Mouse (Mus musculus): Measurements from ENCODE around the gene Ephb4. TPM values are rescaled to one million over a fixed set of nuclear protein-coding genes. Genes with fewer than 3 reads are reported as not detected.

Ephb4 gene
- polyA plus RNA-seq, 1 experiment from 2014 or later = 6.8 TPM

DNA sequence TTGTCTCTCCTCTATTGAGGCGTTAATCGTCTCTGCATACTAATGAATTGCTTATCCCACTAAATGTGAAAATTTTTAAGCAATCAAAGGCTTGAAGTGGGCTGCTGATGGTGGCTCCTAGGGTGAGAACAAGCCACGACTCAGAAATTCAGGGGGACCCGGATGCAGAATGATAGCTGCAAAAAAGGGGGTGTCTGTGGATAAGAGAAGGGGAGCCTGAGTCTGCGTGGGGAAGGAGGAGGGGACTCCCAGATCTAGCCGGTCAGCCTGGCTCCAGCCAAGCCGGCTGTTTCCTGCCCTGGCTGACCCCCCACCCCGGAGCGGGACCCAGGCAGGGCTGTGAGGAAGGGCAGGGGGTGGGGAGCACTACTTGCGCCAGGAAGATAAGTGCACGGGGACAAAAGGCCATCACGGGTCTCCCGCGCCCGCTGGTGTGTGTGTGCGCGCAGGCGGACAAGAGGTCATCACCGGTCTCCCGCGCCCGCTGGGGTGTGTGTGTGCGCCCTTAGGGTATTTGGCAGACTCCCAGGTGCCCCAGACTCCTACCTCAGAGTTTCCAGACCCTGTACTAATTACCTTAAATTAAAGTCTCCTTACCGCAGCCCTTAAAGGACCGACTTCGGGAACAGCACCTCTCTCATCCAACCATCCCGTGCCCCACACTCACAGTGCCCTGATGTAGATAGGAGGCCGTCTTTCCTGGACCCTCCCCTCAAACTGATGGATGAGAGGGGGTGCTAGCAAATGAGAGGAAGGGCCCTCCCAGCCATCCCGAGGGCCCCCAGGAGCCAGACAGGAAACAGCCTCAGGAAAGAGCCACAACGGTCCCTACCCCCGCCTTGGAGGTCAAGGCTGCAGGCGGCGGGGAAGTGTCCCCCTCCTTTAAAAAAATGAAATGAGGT is 1.2 kb upstream of the Ephb4 start:
- peak overlapping the region; percentile 95 for H3K4me2 ChIP-seq
- peak overlapping the region; percentile 49 for H3K4me3 ChIP-seq
- H3K36me3 ChIP-seq (replicated peaks) = no peaks in the 10 kb centered on the region
- WGBS = under 1% methylated on average over 31 of the region's 33 CpGs
- peak overlapping the region; percentile 27; the same call in 1 of the 2 replicates for H3K9ac ChIP-seq
- peaks cover 16% of the 10 kb centered on the region; the same call in 1 of the 2 replicates for H3K27me3 ChIP-seq (replicated peaks)
- H3K4me1 ChIP-seq = peaks cover 38% of the 10 kb centered on the region
- no peaks in the 10 kb centered on the region for H3K9me3 ChIP-seq
- H3K27ac ChIP-seq = no peak overlapping the region
- no peak; the same call in 1 of the 2 replicates for ATAC-seq (replicated peaks)

DNA sequence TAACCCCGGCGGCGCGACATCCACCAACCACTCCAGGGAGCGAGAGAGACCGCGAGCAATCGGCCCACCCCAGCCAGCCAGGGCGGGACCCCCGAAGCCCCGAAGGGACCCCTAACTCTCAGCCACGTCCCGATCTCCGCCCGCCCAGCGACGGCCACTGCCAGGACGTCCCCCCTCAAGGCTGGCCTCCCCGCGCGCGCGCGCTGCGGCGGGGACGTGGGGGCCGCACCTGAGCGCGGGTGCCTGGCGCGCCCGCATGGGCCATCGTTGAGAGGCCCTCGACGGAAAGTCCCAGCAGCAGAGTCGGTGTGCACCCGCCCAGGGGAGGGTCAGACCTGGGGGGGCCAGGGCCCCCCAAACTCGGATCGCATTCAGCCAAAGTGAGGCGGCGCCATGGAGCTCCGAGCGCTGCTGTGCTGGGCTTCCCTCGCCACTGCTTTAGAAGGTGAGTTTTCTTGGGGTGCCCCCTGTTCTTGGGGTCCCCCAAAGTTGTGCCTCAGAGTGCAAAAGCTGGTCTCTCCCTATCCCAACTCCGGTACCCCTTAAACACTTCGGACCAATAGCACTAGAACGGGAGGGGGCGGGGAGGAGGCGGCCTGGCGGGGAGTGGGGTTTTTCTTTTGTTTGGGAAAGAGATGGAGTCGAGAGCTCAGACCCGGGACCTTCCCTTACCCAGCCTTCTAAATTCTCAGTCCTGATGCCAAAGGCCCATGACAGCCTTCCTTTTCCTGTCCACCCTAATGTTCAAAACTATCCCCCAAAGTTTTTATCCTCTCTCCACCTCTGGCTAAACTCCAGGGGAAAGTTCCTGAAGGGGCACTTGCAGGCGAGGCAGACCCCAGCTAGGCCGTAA is 522 bp downstream of the Ephb4 start:
- peak; percentile 44 for ATAC-seq (replicated peaks)
- Histone ChIP-seq H3K9ac (peak overlapping the region; percentile 56), H3K36me3 (replicated peaks) (no peaks in the 10 kb centered on the region), H3K27me3 (replicated peaks) (peaks cover 16% of the 10 kb centered on the region; the same call in 1 of the 2 replicates), H3K4me3 (peak overlapping the region; percentile 49), H3K9me3 (no peaks in the 10 kb centered on the region), H3K27ac (peak overlapping the region; percentile 62), H3K4me2 (peak overlapping the region; percentile 95), H3K4me1 (peaks cover 38% of the 10 kb centered on the region)
- under 1% methylated on average over 55 of the region's 55 CpGs for WGBS

DNA sequence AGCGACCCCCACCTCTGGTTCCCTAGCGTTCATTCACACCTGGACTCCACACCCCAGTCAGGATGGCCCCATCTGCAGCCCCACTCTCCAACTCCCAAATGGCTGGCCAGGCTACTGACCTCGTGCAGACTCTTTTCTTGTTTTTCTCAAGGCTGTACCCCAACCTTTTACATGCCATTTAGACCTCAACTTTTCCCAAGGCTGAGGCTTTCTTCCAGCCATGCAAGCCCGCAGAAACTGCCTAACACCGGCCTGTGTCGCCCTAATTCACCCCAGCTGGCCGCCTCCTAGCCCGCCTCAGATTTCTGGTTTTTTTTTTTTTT is 1.1 kb downstream of the Ephb4 start:
- no peaks in the 10 kb centered on the region for H3K9me3 ChIP-seq
- peaks cover 16% of the 10 kb centered on the region; the same call in 1 of the 2 replicates for H3K27me3 ChIP-seq (replicated peaks)
- WGBS = 4% methylated on average over 8 of the region's 8 CpGs
- H3K27ac ChIP-seq = 0 out of 2 replicates have a peak overlapping the region, but pooled peaks have one; percentile 44
- H3K4me2 ChIP-seq = peak overlapping the region; percentile 95
- peaks cover 38% of the 10 kb centered on the region for H3K4me1 ChIP-seq
- 0 out of 2 replicates have a peak overlapping the region, but pooled peaks have one; percentile 8 for H3K9ac ChIP-seq
- no peaks in the 10 kb centered on the region for H3K36me3 ChIP-seq (replicated peaks)
- H3K4me3 ChIP-seq = peak overlapping the region; percentile 49
- no peak for ATAC-seq (replicated peaks)

DNA sequence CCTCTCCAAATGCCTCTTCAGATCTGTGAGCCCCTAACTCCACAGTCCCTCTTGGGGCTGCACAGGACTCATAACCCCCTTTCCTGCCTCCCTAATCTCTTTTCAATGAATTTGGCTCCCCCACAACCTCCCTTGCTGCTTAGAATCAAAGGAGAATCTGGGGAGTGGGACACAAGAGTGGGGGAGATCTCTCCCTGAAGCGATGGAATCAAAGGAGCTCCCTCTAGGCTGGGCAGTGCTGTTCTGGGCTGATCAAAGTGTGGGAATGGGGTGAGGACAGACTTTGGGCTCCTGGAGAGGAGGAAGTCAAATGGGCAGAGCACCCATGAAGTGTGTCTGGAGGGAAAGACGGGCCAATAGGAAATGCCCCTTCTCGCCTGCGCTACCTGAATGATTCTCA is 1.5 kb downstream of the Ephb4 start:
- 10% methylated on average over 4 of the region's 4 CpGs for WGBS
- Histone ChIP-seq H3K27me3 (replicated peaks) (peaks cover 16% of the 10 kb centered on the region; the same call in 1 of the 2 replicates), H3K9ac (0 out of 2 replicates have a peak overlapping the region, but pooled peaks have one; percentile 8), H3K36me3 (replicated peaks) (no peaks in the 10 kb centered on the region), H3K4me1 (peaks cover 38% of the 10 kb centered on the region), H3K4me2 (peak overlapping the region; percentile 95), H3K9me3 (no peaks in the 10 kb centered on the region), H3K27ac (0 out of 2 replicates have a peak overlapping the region, but pooled peaks have one; percentile 44), H3K4me3 (peak overlapping the region; percentile 49)
- ATAC-seq (replicated peaks) = no peak

DNA sequence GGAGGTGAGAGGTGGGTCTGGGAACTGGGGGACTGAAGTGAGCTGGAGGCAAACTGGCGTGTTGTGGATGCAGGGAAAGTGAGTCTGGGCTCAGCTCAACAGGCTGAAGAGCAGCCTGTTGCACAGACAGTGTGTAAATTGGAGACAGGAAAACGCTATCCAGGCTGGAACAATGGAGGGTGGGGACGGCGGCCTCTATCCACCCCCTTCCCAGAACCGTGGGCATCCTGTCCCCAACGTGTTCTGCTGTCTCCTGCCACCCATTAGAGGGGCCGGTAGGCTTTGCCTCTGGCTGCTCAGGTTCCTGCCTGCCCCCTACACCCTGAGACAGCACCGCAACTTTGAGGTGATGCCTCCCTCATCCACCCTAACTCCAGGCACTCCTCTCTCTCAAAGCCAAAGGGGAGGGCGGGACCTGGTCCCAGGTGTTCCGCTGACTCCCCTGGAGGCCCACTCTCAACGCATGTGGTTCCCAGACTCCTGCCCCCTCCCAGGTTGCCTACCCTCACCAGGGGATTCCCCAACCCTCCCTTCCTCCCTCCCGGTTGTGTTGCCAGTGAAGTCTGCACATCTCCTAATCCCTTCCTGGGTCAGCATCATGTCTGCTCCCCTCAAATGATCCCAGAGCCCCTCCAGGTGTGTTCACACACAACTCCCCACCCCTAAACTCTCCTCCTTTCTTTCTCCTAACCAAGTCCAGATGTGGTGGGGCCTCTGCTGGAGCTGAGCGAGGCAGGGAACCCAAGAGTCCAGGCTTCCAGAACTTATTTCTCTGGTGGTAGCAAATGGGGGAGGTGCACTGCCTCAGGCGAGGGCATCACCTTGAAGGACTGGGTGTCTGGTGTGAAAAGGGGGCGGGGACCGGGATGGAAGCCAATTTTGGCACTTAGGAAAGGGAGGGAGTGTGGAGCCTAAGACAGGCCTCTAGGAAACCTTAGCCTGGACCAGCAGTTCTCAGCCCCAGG is 2.4 kb downstream of the Ephb4 start:
- ATAC-seq (replicated peaks) = no peak
- peak overlapping the region; percentile 95 for H3K4me2 ChIP-seq
- H3K4me3 ChIP-seq = peak overlapping the region; percentile 49
- WGBS = 24% methylated on average over 16 of the region's 16 CpGs
- H3K4me1 ChIP-seq = peaks cover 38% of the 10 kb centered on the region
- H3K9ac ChIP-seq = no peak overlapping the region
- peaks cover 16% of the 10 kb centered on the region; the same call in 1 of the 2 replicates for H3K27me3 ChIP-seq (replicated peaks)
- H3K36me3 ChIP-seq (replicated peaks) = no peaks in the 10 kb centered on the region
- H3K9me3 ChIP-seq = no peaks in the 10 kb centered on the region
- no peak overlapping the region for H3K27ac ChIP-seq

DNA sequence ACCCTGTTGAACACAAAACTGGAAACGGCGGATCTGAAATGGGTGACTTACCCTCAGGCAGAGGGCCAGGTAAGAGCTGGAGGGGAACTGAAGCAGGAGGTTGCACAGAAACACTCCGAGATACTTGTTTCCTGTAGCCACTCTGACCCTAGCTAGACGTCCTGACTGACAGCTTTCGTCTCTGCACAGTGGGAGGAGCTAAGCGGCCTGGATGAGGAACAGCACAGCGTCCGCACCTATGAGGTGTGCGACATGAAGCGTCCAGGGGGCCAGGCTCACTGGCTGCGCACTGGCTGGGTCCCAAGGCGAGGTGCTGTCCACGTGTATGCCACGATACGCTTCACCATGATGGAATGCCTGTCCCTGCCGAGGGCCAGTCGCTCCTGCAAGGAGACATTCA is 4.2 kb downstream of the Ephb4 start:
- WGBS = 87% methylated on average over 17 of the region's 17 CpGs
- peaks cover 11% of the 10 kb centered on the region; the same call in 1 of the 2 replicates for H3K27me3 ChIP-seq (replicated peaks)
- ATAC-seq (replicated peaks) = no peak
- no peak overlapping the region for H3K4me3 ChIP-seq
- H3K4me2 ChIP-seq = no peak overlapping the region
- no peaks in the 10 kb centered on the region for H3K36me3 ChIP-seq (replicated peaks)
- peaks cover 28% of the 10 kb centered on the region for H3K4me1 ChIP-seq
- no peak overlapping the region for H3K9ac ChIP-seq
- no peaks in the 10 kb centered on the region for H3K9me3 ChIP-seq
- H3K27ac ChIP-seq = no peak overlapping the region

DNA sequence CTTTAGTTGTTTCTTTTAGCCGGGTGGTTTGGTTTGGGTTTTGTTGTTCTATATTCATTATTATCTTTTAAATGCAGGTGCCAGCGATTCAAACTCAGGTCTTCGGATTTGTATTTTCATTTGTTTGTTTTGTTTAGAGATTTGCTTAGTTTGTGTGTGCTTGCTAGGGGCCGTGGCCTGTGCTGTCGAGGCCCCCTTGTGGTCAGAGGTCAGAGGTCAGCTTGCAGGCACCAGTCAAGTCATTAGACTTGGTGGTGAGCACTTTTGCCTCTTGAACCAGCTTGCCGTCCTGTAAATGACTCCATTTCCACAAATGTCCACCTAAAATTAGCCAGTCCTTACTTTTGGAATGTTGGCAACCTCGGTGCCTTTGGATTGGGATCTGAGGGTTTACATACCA is 8.5 kb downstream of the Ephb4 start:
- Histone ChIP-seq H3K9me3 (no peaks in the 10 kb centered on the region), H3K4me2 (no peak overlapping the region), H3K36me3 (replicated peaks) (no peaks in the 10 kb centered on the region), H3K4me1 (no peaks in the 10 kb centered on the region), H3K27me3 (replicated peaks) (no peaks in the 10 kb centered on the region), H3K9ac (no peak overlapping the region), H3K4me3 (no peak overlapping the region), H3K27ac (no peak overlapping the region)
- ATAC-seq (replicated peaks) = no peak
- 45% methylated on average over 7 of the region's 7 CpGs for WGBS

DNA sequence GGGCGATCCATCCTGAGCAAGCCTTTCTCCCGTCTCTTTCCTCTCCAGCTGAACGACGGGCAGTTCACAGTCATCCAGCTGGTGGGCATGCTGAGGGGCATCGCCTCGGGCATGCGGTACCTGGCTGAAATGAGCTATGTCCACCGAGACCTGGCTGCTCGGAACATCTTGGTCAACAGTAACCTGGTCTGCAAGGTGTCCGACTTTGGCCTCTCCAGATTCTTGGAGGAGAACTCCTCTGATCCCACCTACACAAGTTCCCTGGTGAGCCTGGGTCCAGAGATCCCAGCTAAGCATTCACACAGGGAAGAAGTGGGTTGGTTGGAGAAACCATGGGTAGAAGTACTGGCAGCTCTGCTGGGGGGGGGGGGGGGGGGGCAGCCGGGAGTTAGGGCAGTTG is 19.8 kb downstream of the Ephb4 start:
- WGBS = 92% methylated on average over 11 of the region's 11 CpGs
- Histone ChIP-seq H3K9me3 (no peaks in the 10 kb centered on the region), H3K4me2 (no peak overlapping the region), H3K27me3 (replicated peaks) (no peaks in the 10 kb centered on the region), H3K4me1 (no peaks in the 10 kb centered on the region), H3K4me3 (no peak overlapping the region), H3K27ac (no peak overlapping the region), H3K36me3 (replicated peaks) (no peaks in the 10 kb centered on the region), H3K9ac (no peak overlapping the region)
- no peak for ATAC-seq (replicated peaks)

DNA sequence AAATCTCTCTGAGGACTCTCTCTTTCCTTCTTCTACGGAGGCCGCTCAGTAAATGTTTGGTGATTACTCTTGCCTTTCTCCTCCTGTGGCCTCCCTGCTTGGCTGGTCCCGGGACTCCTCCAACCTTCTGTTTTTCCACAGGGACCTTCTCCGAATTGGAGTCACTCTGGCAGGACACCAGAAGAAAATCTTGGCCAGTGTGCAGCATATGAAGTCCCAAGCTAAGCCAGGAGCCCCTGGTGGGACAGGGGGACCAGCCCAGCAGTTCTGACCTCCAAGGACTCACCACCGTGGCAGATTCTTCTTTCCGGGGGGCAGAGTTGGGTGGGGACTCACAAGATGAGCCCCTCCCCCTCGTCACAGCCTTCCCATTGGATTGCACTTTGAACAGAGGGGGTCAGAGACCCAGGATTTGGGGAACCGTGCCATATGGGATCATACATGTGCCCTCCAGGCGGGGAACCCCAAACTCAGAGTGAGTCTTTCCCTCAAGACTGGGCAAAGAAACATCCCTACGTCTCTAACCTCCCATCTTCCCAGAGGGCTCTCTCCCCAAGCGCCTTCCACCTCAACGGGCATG is 23.6 kb downstream of the Ephb4 start:
- no peaks in the 10 kb centered on the region for H3K36me3 ChIP-seq (replicated peaks)
- ATAC-seq (replicated peaks) = no peak
- 88% methylated on average over 12 of the region's 12 CpGs for WGBS
- H3K4me3 ChIP-seq = no peak overlapping the region
- H3K4me2 ChIP-seq = no peak overlapping the region
- H3K9ac ChIP-seq = no peak overlapping the region
- no peaks in the 10 kb centered on the region for H3K27me3 ChIP-seq (replicated peaks)
- 0 out of 2 replicates have a peak, but pooled peaks cover 6% of the 10 kb centered on the region for H3K4me1 ChIP-seq
- H3K27ac ChIP-seq = no peak overlapping the region
- no peaks in the 10 kb centered on the region for H3K9me3 ChIP-seq

DNA sequence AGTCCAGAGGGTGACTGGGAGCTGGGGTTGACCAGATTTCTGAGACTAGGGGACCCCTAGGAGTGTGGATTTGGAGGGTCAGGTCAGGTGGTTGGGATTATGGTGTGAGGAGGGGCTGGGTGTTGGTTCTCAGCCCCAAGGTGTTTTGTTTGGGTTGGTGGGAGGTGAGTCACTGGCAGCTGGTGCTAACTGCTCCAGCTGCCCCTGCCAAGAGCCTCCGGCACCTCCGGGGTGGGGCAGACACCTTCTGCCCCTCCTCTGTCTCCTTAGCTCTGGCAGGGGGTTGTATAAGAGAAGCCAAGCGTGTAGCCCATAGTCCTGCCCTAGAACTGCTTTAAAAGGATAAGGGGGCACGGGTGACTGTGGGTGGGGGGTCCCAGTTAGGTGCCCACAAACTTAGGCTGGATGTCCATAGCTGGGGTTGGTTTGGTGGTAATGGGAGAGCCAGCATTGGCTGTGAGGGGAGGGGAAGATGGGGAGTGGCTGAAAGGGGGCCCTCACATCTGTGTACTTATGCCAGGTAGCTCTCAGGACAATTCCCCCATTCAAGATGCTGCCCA is 24.7 kb downstream of the Ephb4 start:
- no peaks in the 10 kb centered on the region for H3K36me3 ChIP-seq (replicated peaks)

DNA sequence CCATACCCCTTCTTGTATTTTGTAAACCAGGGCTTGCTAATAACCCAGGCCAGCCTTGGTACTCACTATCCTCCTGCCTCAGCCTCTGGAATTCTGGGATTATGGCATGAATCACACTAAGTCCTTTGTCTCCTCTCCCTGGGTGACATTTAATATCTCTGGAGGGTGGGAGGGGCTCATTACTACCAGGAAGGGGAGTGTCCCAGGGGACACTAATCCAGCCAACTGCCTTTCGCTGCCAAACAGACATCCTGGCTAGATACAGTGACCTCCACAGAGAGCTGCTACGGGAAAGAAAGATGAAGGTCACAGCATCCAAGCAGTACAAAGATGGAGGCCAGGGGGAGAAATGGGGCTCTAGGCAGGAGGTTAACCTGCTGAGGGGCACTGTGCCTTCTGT is 25.7 kb downstream of the Ephb4 start:
- no peak overlapping the region for H3K4me2 ChIP-seq

More for the DNA sequence above, 24.7 kb downstream of the Ephb4 start:
- no peaks in the 10 kb centered on the region for H3K9me3 ChIP-seq
- H3K4me1 ChIP-seq = 0 out of 2 replicates have a peak, but pooled peaks cover 6% of the 10 kb centered on the region
- no peak overlapping the region for H3K27ac ChIP-seq
- H3K9ac ChIP-seq = no peak overlapping the region
- WGBS = 93% methylated on average over 4 of the region's 4 CpGs
- H3K27me3 ChIP-seq (replicated peaks) = no peaks in the 10 kb centered on the region
- H3K4me3 ChIP-seq = no peak overlapping the region
- H3K4me2 ChIP-seq = no peak overlapping the region
- no peak for ATAC-seq (replicated peaks)

More for the DNA sequence above, 25.7 kb downstream of the Ephb4 start:
- H3K9me3 ChIP-seq = no peaks in the 10 kb centered on the region
- WGBS = 31% methylated on average over 2 of the region's 2 CpGs
- ATAC-seq (replicated peaks) = no peak
- H3K36me3 ChIP-seq (replicated peaks) = no peaks in the 10 kb centered on the region
- no peak overlapping the region for H3K4me3 ChIP-seq
- H3K27me3 ChIP-seq (replicated peaks) = no peaks in the 10 kb centered on the region
- H3K9ac ChIP-seq = no peak overlapping the region
- no peak overlapping the region for H3K27ac ChIP-seq
- 0 out of 2 replicates have a peak, but pooled peaks cover 6% of the 10 kb centered on the region for H3K4me1 ChIP-seq
